Mouse (Mus musculus) hindbrain, embryonic 14.5 days (tissue): ENCODE measurements around the gene Lhfp. TPM values are rescaled to one million over a fixed set of nuclear protein-coding genes. Genes with fewer than 3 reads are reported as not detected.

Experiments used
- ATAC-seq: fragments of 200-750 bp; cut with Nextera tagmentation; 2 replicates; pipeline ENCODE4 v1.8.0; 2017; ENCODE audit warnings: moderate number of reproducible peaks, mild to moderate bottlenecking, moderate TSS enrichment, moderate library complexity; ENCODE audit not compliant: low FRiP score
- DNase-seq: peaks from one replicate; pipeline ENCODE4 v3.0.0-alpha.2; 2015; ENCODE audit warnings: low spot score
- H3K27ac ChIP-seq: fragments of 300-500 bp; sonication (generic); 2 replicates; pipeline ENCODE4 v1.5.1; 2014; ENCODE audit warnings: mild to moderate bottlenecking, moderate library complexity
- H3K27me3 ChIP-seq: fragments of 300-500 bp; sonication (generic); 2 replicates; pipeline ENCODE4 v1.6.1; 2014; ENCODE audit warnings: mild to moderate bottlenecking, low read length, mixed read lengths; ENCODE audit not compliant: control insufficient read depth, insufficient read depth
- H3K36me3 ChIP-seq: fragments of 300-500 bp; sonication (generic); replicated peaks from 2 replicates; pipeline ENCODE4 v1.6.1; 2014; ENCODE audit not compliant: control insufficient read depth, insufficient read depth
- H3K4me1 ChIP-seq: fragments of 300-500 bp; sonication (generic); replicated peaks from 2 replicates; pipeline ENCODE4 v1.6.1; 2014; ENCODE audit warnings: antibody characterized with exemption, low read length, mixed read lengths; ENCODE audit not compliant: control insufficient read depth, insufficient read depth
- H3K4me2 ChIP-seq: fragments of 300-500 bp; sonication (generic); replicated peaks from 2 replicates; pipeline ENCODE4 v1.6.1; 2014; ENCODE audit warnings: mild to moderate bottlenecking, moderate library complexity
- H3K4me3 ChIP-seq: fragments of 300-500 bp; sonication (generic); replicated peaks from 2 replicates; pipeline ENCODE4 v1.5.1; 2014; ENCODE audit warnings: mild to moderate bottlenecking, low read length
- H3K9ac ChIP-seq: fragments of 300-500 bp; sonication (generic); 2 replicates; pipeline ENCODE4 v1.6.1; 2014
- H3K9me3 ChIP-seq: fragments of 300-500 bp; sonication (generic); 2 replicates; pipeline ENCODE4 v1.6.1; 2016; ENCODE audit warnings: low read length; ENCODE audit not compliant: control insufficient read depth
- WGBS: fragments of 180-500 bp; shearing (Covaris S2); extraction: QIAGEN DNeasy Blood & Tissue Kit; methylation state at CpG from one replicate; pipeline ENCODE4 v1.1.7; 2014; 5-methylcytosine and 5-hydroxymethylcytosine counted together
- polyA plus RNA-seq: library from polyadenylated mRNA; unstranded; fragments of >200 nt; fragmentation: Nextera tagmentation; extraction: Ambion mirVana; gene quantifications from 2 replicates; pipeline ENCODE4 v1.2.1, GENCODE M21; 2014

The Lhfp gene
- polyA plus RNA-seq, 1 experiment from 2014 or later, result 48.3 TPM

DNA sequence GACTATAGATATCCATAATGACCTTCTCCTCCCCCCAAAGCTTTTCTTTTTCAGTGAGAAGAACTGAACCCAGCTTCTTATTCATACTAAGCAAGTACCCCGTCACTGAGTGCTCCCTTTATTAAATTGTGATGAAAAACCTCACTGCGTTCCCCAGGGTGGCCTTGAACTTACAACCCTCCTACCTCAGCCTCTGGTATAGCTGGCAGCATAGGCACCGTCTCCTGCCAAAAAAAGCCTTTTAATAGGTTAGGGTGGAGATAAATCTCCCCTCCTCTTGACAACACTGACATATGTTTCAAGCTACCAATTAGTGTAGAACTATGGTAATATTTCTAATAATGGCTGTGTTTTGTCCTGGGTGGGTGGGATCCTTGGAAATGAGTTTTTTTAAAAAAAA lies 33.4 kb downstream of the Lhfp start:
- no peak for ATAC-seq

DNA sequence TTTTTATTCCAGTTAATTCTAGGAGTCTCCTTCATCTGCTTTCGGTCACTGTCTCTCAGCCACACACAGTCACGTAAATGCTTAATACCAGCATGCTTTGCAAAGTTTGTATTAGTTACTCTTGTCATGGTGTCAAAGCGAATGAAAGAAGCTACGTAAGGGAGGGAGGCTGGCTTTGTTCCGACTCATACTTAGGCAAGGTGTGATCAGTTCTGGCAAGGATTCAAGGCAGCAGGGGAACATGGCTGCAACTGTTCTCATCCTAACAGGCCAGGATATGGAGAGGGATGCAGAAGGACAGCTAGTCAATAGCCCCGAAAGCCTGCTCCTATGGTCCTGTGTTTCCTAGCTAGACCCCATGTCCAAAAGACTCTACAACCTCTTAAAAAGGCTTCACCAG lies 39.0 kb downstream of the Lhfp start:
- ATAC-seq, result no peak
- Histone ChIP-seq H3K9me3 (no peaks in the 10 kb centered on the region), H3K36me3 (no peaks in the 10 kb centered on the region), H3K9ac (no peak overlapping the region), H3K27me3 (no peaks in the 10 kb centered on the region), H3K27ac (no peak overlapping the region), H3K4me2 (no peak overlapping the region), H3K4me3 (no peak overlapping the region), H3K4me1 (no peaks in the 10 kb centered on the region)
- DNase-seq, result no peak
- 91% methylated on average over 6 of the region's 6 CpGs for WGBS

More for the DNA sequence above, 33.4 kb downstream of the Lhfp start:
- Histone ChIP-seq H3K9ac (no peak overlapping the region), H3K36me3 (no peaks in the 10 kb centered on the region), H3K4me2 (no peak overlapping the region), H3K4me3 (no peak overlapping the region), H3K9me3 (no peaks in the 10 kb centered on the region), H3K27me3 (no peaks in the 10 kb centered on the region), H3K27ac (no peak overlapping the region), H3K4me1 (0 out of 2 replicates have a peak, but pooled peaks cover 5% of the 10 kb centered on the region)
- 80% methylated on average over 3 of the region's 3 CpGs for WGBS
- no peak for DNase-seq

DNA sequence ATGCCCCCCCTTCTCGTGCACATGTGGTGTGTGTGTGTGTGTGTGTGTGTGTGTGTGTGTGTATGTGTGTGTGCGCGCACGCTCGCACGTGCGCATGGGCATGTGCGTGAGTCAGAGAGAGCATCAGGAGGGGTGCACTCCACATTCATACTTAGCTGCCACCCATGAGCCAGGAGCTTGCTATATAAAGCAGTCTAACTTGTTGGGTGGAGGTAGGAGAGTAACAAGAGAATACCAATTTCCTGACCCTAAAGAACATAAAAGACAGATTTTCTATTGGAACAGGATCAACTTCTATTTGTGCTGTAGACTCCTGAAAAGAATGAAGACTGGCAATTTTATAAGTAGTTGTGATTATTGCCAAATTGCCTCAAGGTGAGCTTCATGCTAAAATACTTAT lies 39.4 kb downstream of the Lhfp start:
- H3K4me1 ChIP-seq, result no peaks in the 10 kb centered on the region
- no peak overlapping the region for H3K4me3 ChIP-seq
- no peaks in the 10 kb centered on the region for H3K36me3 ChIP-seq
- no peak for ATAC-seq
- H3K27ac ChIP-seq, result no peak overlapping the region
- no peaks in the 10 kb centered on the region for H3K9me3 ChIP-seq
- WGBS, result over 99% methylated on average over 8 of the region's 8 CpGs
- no peak for DNase-seq
- H3K4me2 ChIP-seq, result no peak overlapping the region
- no peaks in the 10 kb centered on the region for H3K27me3 ChIP-seq
- H3K9ac ChIP-seq, result no peak overlapping the region

DNA sequence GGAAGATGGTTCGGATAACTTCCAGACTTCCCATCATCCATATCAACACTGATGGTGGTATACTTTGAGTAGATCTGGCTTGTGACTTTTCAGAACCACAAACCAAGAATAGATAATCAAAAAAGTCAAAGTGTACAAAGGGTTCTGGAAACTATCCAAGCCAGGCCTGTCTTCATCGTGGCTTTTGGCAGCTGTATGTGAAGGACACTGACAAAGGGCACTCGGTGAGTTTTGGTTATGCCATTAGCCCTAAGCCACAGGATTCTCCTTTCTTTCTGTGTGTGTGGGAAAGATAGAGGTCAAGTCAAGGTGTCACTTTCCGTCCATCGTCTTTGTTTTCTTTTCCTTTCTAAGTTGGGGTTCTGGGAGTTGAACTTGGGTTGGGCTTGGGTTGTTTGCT lies 42.4 kb downstream of the Lhfp start:
- DNase-seq (no peak), ATAC-seq (no peak)
- Histone ChIP-seq H3K9me3 (no peaks in the 10 kb centered on the region), H3K9ac (no peak overlapping the region), H3K4me1 (peaks cover 6% of the 10 kb centered on the region; the same call in 1 of the 2 replicates), H3K27me3 (no peaks in the 10 kb centered on the region), H3K4me3 (no peak overlapping the region), H3K36me3 (no peaks in the 10 kb centered on the region), H3K27ac (no peak overlapping the region), H3K4me2 (no peak overlapping the region)
- WGBS, result 87% methylated on average over 5 of the region's 5 CpGs

DNA sequence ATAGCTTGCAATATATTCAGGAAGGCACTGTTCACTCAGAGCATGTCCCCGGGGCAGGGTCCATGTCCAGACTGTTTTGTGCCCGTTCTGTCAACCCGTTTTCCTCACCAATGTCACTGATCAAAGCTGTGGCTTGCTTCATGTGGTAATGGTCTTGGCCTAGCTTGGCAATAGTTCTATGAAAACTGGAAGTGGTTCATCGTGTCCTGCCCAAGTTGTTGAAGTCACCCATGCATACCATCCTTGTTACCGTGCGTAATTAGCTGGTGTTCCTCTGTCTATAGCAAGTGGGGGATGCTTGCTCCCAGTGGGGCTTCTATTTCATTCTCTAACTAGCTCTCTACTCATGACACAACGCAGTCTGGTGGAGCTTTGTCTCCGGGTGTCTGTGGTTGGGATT lies 43.5 kb downstream of the Lhfp start:
- Histone ChIP-seq H3K9ac (no peak overlapping the region), H3K27ac (no peak overlapping the region), H3K27me3 (no peaks in the 10 kb centered on the region), H3K4me3 (no peak overlapping the region), H3K4me1 (peaks cover 6% of the 10 kb centered on the region; the same call in 1 of the 2 replicates), H3K4me2 (no peak overlapping the region), H3K9me3 (no peaks in the 10 kb centered on the region), H3K36me3 (no peaks in the 10 kb centered on the region)
- DNase-seq (no peak), ATAC-seq (no peak)
- 90% methylated on average over 8 of the region's 8 CpGs for WGBS

DNA sequence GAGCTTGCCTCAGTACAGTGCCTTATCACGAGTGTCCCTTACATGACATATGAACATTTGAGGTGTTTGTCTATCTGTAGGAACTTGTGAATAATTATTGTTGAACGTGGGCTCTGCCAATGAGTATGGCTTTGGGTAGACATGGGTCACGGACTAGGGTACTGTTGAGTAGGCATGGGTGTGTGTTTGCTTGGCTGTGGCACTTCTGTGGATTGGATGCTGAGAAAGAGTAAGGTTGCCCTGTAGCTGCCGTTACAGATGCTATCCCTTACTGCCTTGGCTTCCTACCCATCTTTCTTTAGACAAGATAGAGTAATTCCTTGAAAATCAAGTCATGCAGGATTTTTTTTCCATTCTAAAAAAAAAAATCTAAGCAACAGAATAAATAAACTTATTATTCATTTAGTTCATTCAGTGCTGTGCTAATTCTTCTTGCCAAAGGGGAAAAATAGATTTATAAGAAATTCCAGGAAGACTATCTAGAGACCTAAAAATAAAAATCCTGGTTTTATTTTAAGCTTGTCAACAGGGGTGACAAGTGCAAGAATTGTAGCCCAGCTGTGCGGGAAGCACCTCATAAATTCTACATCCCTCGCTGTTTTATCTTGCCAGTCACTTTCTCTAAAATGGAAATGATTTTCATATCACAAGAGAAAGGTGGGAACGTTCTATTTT lies 45.3 kb downstream of the Lhfp start:
- no peak overlapping the region for H3K4me3 ChIP-seq
- no peaks in the 10 kb centered on the region for H3K36me3 ChIP-seq
- no peak overlapping the region for H3K9ac ChIP-seq
- DNase-seq, result no peak
- H3K4me2 ChIP-seq, result no peak overlapping the region
- no peak overlapping the region for H3K27ac ChIP-seq
- H3K9me3 ChIP-seq, result no peaks in the 10 kb centered on the region
- ATAC-seq, result no peak
- WGBS, result 81% methylated on average over 7 of the region's 7 CpGs
- no peaks in the 10 kb centered on the region for H3K27me3 ChIP-seq
- H3K4me1 ChIP-seq, result peaks cover 15% of the 10 kb centered on the region; the same call in 1 of the 2 replicates

DNA sequence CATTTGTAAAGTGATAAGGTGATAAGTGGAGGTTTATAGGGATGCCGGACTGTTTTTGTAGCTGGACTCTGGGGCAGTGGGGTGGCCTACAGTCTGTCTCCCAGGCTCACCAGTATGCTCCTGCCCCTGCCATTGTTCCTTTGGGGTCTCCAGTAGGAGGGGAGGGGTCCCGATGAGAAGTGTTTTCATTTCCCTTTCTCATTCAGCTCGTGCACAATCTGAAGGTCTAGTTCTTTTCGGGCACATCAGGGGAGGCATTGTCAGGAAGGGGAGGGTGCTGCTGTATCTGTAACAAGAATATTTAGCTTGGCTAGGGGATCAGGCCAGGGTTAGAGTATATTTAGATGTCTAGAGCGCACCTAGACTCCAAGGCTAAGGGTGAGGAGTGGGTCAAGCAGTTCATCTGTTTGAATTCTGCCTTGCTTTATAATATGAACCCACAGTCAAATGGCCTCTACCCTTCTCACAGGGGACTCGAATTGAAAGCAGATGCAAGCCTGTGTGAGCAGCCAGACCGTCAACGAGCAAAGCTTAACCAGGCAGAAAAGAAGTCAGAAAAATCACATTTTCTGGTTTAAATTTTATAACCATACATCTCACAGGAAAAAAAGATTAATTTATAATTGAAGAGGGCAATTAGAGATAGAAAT lies 46.0 kb downstream of the Lhfp start:
- DNase-seq (no peak), ATAC-seq (no peak)
- Histone ChIP-seq H3K27me3 (no peaks in the 10 kb centered on the region), H3K4me3 (no peak overlapping the region), H3K4me1 (peaks cover 15% of the 10 kb centered on the region; the same call in 1 of the 2 replicates), H3K9me3 (no peaks in the 10 kb centered on the region), H3K36me3 (no peaks in the 10 kb centered on the region), H3K4me2 (no peak overlapping the region), H3K9ac (no peak overlapping the region), H3K27ac (no peak overlapping the region)
- WGBS, result 47% methylated on average over 8 of the region's 8 CpGs

DNA sequence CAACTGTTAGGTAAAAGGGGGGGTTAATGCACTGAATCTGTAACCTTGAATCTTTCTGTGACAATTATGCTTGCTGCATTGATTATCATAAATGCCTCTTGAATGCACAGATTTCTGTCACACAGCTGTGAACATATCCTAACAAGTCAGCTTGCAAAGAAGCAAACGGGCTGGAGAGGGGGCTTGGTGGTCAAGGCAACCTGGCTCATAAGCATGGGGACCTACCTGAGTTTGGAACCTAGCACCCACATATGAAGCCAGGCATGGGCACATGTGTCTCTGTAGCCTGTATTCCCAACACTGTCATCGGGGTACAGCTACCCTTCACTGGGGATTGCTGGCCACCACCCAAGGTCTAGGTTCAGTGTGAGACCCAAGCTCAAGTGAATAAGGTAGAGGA lies 48.6 kb downstream of the Lhfp start:
- Histone ChIP-seq H3K36me3 (no peaks in the 10 kb centered on the region), H3K27ac (no peak overlapping the region), H3K27me3 (no peaks in the 10 kb centered on the region), H3K4me2 (no peak overlapping the region), H3K9ac (no peak overlapping the region), H3K4me3 (no peak overlapping the region), H3K4me1 (peaks cover 15% of the 10 kb centered on the region; the same call in 1 of the 2 replicates), H3K9me3 (no peaks in the 10 kb centered on the region)
- DNase-seq, result no peak
- no peak for ATAC-seq
- 76% methylated on average over 2 of the region's 2 CpGs for WGBS

DNA sequence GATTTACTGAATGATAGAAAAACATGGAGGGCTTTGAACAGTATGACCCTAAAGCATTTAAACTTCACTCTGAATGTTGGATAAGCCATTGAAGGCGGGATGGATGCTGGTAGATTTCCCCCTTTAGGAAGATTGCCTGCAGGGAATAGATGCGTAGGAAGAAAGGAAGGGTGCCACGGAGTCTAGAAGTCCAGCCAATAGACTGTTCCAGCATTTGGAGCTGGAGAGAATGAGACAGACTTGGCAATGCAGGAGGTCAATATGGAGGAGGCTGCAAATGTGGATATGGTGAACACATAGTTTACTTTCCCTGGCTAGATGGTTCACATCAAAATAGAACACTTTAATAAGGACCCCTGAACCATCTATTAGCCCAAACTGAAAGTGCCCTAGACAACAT lies 58.9 kb downstream of the Lhfp start:
- H3K4me2 ChIP-seq, result no peak overlapping the region
- peaks cover 26% of the 10 kb centered on the region for H3K4me1 ChIP-seq
- H3K4me3 ChIP-seq, result no peak overlapping the region
- no peak overlapping the region for H3K27ac ChIP-seq
- H3K36me3 ChIP-seq, result no peaks in the 10 kb centered on the region
- DNase-seq, result no peak
- H3K27me3 ChIP-seq, result no peaks in the 10 kb centered on the region
- 95% methylated on average over 3 of the region's 3 CpGs for WGBS
- H3K9me3 ChIP-seq, result no peaks in the 10 kb centered on the region
- H3K9ac ChIP-seq, result no peak overlapping the region
- ATAC-seq, result no peak
